Mouse (Mus musculus) liver, adult 2 months (tissue): ENCODE measurements around the gene Iqck. TPM values are rescaled to one million over a fixed set of nuclear protein-coding genes. Genes with fewer than 3 reads are reported as not detected.

Experiments used
- DNase-seq: peaks from one replicate; pipeline ENCODE4 v3.0.0-alpha.2; 2011; ENCODE audit warnings: low read depth, low spot score; ENCODE audit errors: extremely low read depth
- H3K27ac ChIP-seq: fragments of 200-500 bp; replicated peaks from 2 replicates; pipeline ENCODE4 v1.5.1; 2012; ENCODE audit warnings: low read depth, mild to moderate bottlenecking, control low read depth, inconsistent platforms, low read length; ENCODE audit not compliant: insufficient read depth
- H3K27me3 ChIP-seq: fragments of 200-500 bp; 2 replicates; pipeline ENCODE4 v1.6.1; 2012; ENCODE audit warnings: mild to moderate bottlenecking, moderate library complexity, low read length, inconsistent platforms; ENCODE audit not compliant: control insufficient read depth, insufficient read depth
- H3K36me3 ChIP-seq: fragments of 200-500 bp; 2 replicates; pipeline ENCODE4 v1.6.1; 2012; ENCODE audit warnings: low read length, inconsistent platforms; ENCODE audit not compliant: control insufficient read depth, insufficient read depth
- H3K4me1 ChIP-seq: fragments of 200-500 bp; 2 replicates; pipeline ENCODE4 v1.6.1; 2011; ENCODE audit warnings: low read length; ENCODE audit not compliant: control insufficient read depth, insufficient read depth
- H3K4me3 ChIP-seq: fragments of 200-500 bp; 2 replicates; pipeline ENCODE4 v1.5.1; 2011; ENCODE audit warnings: low read depth, mild to moderate bottlenecking, control low read depth, low read length, moderate library complexity; ENCODE audit not compliant: insufficient read depth
- H3K79me2 ChIP-seq: fragments of 200-500 bp; 2 replicates; pipeline ENCODE4 v1.6.1; 2012; ENCODE audit warnings: inconsistent platforms, mild to moderate bottlenecking, low read length, moderate library complexity; ENCODE audit not compliant: control insufficient read depth, insufficient read depth
- H3K9ac ChIP-seq: fragments of 200-500 bp; 2 replicates; pipeline ENCODE4 v1.6.1; 2012; ENCODE audit warnings: low read depth, mild to moderate bottlenecking, control low read depth, inconsistent platforms, low read length
- CTCF ChIP-seq: fragments of 200-500 bp; IDR thresholded peaks from 2 replicates; pipeline ENCODE4 v1.5.1; 2011; ENCODE audit warnings: low read depth, low read length, control low read depth
- POLR2A ChIP-seq: fragments of 200-500 bp; IDR thresholded peaks from 2 replicates; pipeline ENCODE4 v1.6.1; 2011; ENCODE audit warnings: low read length, control low read depth; ENCODE audit not compliant: insufficient read depth; ENCODE audit errors: extremely low read depth
- WGBS: fragments of 180-500 bp; shearing (Covaris S2); methylation state at CpG from one replicate; pipeline ENCODE4 v1.1.7; 2018; 5-methylcytosine and 5-hydroxymethylcytosine counted together
- polyA plus RNA-seq: library from polyadenylated mRNA; depleted of rRNA; stranded (reverse); fragments of >200 nt; gene quantifications from 2 replicates; pipeline ENCODE4 v1.2.3, GENCODE M21; 2012
- total RNA-seq: library from RNA; depleted of rRNA; stranded (reverse); fragments of >200 nt; gene quantifications from 2 replicates; pipeline ENCODE4 v1.2.3, GENCODE M21; 2014

Iqck gene
- total and polyA plus RNA-seq, 2 experiments: 0.07 to 0.09 TPM

DNA sequence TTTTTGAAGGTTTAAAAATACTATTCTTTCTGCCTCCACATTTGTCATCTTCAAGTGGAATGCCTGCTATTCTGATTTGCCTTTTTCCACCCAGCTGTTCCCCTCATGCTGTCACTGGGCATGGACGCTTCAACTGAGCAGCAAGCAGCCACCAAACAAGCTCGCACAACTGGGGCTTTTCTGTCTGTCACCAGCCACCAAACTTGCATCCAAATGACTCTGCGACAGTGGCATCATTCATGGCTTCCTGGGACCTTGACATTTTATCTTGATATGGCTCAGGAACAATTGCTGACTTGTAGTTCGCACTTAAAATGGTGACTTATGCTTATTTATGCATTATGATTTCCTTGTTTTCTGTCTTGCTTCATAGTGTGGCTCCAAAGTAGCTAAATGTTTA is 29.4 kb downstream of the Iqck start:
- H3K79me2 ChIP-seq: no peaks in the 10 kb centered on the region
- H3K4me1 ChIP-seq: peaks cover 2% of the 10 kb centered on the region; the same call in 1 of the 2 replicates
- WGBS: 83% methylated on average over 4 of the region's 4 CpGs
- H3K27ac ChIP-seq: no peak overlapping the region
- H3K4me3 ChIP-seq: no peak overlapping the region
- DNase-seq: no peak
- H3K9ac ChIP-seq: no peak overlapping the region
- no peaks in the 10 kb centered on the region for H3K27me3 ChIP-seq
- TF ChIP-seq POLR2A (no peak), CTCF (no peak)
- no peaks in the 10 kb centered on the region for H3K36me3 ChIP-seq

DNA sequence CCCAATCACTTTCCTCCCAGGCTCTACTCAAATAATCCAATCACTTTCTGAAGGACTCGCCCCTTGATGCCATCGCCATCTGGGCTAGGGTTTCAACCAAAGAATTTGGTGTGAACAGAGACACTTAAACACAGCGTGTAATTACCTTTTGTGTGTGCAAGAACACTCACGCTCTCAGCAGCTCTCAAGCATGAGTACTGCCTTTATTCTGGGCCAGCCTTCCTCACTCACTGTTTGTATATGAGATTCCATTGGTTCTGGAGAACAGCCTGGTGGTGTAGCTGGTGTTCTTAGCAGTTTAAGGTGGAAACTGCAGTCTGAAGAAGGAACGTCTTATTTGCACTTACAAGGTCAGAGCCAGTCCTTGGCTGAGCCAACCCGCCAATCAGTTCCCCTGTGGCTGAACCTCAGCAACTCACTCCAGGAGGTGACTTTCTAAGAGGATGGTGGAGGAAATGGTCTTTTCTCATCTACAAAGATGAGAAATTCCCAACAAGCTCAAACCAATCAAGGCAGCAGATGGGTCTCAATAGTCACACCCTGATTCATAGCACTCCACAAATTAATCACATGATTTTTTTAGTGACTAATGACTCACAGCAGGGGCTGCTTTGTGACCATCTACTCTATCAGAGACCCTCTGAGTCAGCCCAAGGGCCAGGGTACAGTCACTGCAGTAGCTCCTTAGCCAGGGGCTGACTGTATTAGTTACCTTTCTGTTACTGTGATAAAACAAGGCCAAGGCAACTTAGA is 31.9 kb downstream of the Iqck start:
- Histone ChIP-seq H3K27ac (no peak overlapping the region), H3K36me3 (no peaks in the 10 kb centered on the region), H3K4me3 (no peak overlapping the region), H3K27me3 (no peaks in the 10 kb centered on the region), H3K79me2 (no peaks in the 10 kb centered on the region), H3K4me1 (peaks cover 2% of the 10 kb centered on the region; the same call in 1 of the 2 replicates), H3K9ac (no peak overlapping the region)
- no peak for TF ChIP-seq CTCF
- no peak for TF ChIP-seq POLR2A
- WGBS: 83% methylated on average over 6 of the region's 6 CpGs
- no peak for DNase-seq

DNA sequence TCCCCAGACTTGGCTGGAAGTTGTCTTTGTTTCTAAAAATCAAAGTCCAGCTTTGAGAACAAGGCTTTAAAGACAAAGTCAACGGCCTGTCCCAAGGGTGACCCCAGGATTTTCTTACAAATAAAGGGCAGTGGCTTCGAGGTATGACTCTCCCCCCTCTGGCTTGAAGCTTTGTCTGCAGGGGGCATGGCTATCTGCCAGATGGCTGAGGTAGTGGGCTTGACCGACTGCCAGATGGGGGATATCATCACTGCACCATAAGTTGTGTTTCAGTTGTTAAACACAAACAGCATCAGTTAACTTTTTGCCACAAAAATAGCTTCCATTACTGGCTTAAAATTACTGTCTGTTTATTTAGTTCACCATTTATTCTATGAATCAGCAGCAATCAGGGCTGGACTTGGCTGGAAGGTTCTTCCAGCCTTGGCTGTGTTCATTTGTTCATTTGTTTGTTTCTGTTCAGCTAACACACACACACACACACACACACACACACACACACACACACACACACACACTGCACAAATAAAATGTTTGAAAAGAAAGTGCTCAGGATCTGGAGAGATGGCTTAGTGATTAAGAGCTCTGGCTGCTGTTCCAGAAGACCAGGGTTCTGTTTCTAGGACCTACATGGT is 33.6 kb downstream of the Iqck start:
- no peaks in the 10 kb centered on the region for H3K27me3 ChIP-seq
- peak; percentile 41 for DNase-seq
- no peak overlapping the region for H3K9ac ChIP-seq
- H3K27ac ChIP-seq: no peak overlapping the region
- H3K4me3 ChIP-seq: no peak overlapping the region
- peaks cover 2% of the 10 kb centered on the region; the same call in 1 of the 2 replicates for H3K4me1 ChIP-seq
- no peaks in the 10 kb centered on the region for H3K79me2 ChIP-seq
- no peak for TF ChIP-seq CTCF
- TF ChIP-seq POLR2A: no peak
- no peaks in the 10 kb centered on the region for H3K36me3 ChIP-seq
- WGBS: 36% methylated on average over 3 of the region's 3 CpGs

DNA sequence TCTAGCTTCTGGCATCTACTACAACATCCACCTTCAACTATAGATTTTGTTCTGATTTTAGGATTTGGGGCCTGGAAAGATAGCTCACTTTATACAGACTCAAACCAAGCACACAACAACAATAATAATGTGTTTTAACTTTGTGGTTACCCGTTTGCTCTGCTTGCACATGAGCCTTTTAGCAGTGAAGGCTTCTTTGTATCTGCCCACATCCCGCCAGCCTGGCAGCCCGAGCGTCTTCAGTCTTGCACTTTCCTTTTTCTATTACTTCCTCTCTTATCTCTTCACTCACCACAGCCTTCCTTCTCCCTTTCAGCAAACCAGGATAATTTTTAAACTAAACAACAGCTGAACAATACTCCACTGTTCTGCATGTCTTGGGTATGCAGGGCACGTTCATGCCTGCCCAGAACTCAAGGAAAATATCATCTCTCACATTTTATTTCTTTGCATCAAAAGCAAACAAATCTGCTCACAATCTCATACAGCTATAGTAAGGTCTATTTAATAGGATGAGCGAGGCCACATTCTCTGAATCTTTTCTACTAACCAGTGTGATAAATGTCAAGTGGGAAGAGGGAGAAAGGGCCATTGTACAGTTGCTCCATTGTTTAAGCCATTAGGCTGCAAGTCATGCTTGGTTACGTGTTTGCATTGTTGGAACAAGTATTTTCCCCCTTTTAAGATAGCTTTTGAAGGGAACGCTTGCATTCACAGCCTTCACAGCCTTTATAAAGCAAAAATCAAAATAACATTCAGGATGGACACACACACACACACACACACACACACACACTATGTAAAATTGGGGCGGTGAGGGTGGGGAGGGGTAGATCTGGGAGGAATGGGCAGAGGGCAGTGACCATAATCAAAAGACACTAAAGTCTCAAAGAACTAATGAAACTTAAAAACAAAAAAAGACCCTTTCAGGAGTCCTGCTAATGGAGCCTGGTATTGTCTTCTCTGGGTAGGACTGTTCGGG is 40.2 kb downstream of the Iqck start:
- 75% methylated on average over 10 of the region's 10 CpGs for WGBS
- TF ChIP-seq CTCF (no peak), POLR2A (no peak)
- H3K4me3 ChIP-seq: no peak overlapping the region

DNA sequence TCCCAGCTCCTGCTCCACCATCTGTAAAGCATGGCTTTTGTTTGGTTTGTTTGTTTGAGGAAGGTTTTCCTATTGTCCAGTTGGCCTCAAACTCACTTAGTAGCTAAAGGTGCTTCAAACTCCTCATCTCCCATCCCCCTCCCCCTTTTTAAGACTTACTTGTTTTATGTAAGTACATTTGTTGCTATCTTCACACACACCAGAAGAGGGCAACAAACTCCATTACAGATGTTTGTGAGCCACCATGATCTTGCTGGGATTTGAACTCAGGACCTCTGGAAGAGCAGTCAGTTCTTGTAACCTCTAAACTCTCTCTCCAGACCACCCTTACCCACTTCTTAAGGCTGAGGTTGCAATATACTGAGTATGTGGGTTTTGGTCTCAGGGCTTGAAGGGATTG is 42.5 kb downstream of the Iqck start:
- Histone ChIP-seq H3K36me3 (no peaks in the 10 kb centered on the region), H3K4me3 (no peak overlapping the region), H3K27ac (no peak overlapping the region), H3K27me3 (no peaks in the 10 kb centered on the region), H3K4me1 (no peaks in the 10 kb centered on the region), H3K9ac (no peak overlapping the region), H3K79me2 (no peaks in the 10 kb centered on the region)
- DNase-seq: peak; percentile 46
- TF ChIP-seq POLR2A (no peak), CTCF (no peak)

More for the DNA sequence above, 40.2 kb downstream of the Iqck start:
- H3K36me3 ChIP-seq: no peaks in the 10 kb centered on the region
- H3K27me3 ChIP-seq: no peaks in the 10 kb centered on the region
- DNase-seq: no peak
- no peaks in the 10 kb centered on the region for H3K79me2 ChIP-seq
- no peak overlapping the region for H3K27ac ChIP-seq
- H3K4me1 ChIP-seq: no peaks in the 10 kb centered on the region
- no peak overlapping the region for H3K9ac ChIP-seq
